Mouse (Mus musculus) CH12.LX (cell line): ENCODE results near the gene Pfas. TPM values are rescaled to one million over a fixed set of nuclear protein-coding genes. Genes with fewer than 3 reads are reported as not detected.

Experiments
- DNase-seq: peaks from one replicate; pipeline ENCODE4 v3.0.0-alpha.2; 2013; ENCODE audit errors: extremely low read depth
- H3K27ac ChIP-seq: 2 replicates; pipeline ENCODE4 v1.5.1; 2012; ENCODE audit warnings: low read depth, mild to moderate bottlenecking, control low read depth, moderate library complexity; ENCODE audit not compliant: insufficient read depth
- H3K27me3 ChIP-seq: replicated peaks from 2 replicates; pipeline ENCODE3; 2012; ENCODE audit warnings: inconsistent platforms
- H3K36me3 ChIP-seq, 2 experiments: replicated peaks in 1 of 2; 2 replicates each; pipeline versions ENCODE3 to v1.6.1; 2012; ENCODE audit warnings: inconsistent platforms in 1 of 2, low read length in 1 of 2, mild to moderate bottlenecking in 1 of 2, mixed read lengths in 1 of 2, moderate library complexity in 1 of 2; ENCODE audit not compliant: control insufficient read depth in 1 of 2, insufficient read depth in 1 of 2
- H3K4me1 ChIP-seq, 2 experiments: 2 replicates each; pipeline ENCODE4 v1.6.1; 2012; ENCODE audit warnings: inconsistent platforms in 1 of 2, moderate library complexity in 1 of 2; ENCODE audit not compliant: insufficient read depth in 2 of 2, control insufficient read depth in 1 of 2
- H3K4me2 ChIP-seq: 2 replicates; pipeline ENCODE4 v1.6.1; 2012; ENCODE audit warnings: low read depth, mild to moderate bottlenecking, control low read depth; ENCODE audit not compliant: poor library complexity, insufficient read depth, severe bottlenecking
- H3K4me3 ChIP-seq, 3 experiments: fragments of 150-350 bp in 1 of 3; sonication (generic) in 1 of 3; replicated peaks in 1 of 3; 2 replicates each; pipeline versions ENCODE3 to v1.5.1; 2011 to 2012; ENCODE audit warnings: low read depth in 2 of 3, low read length in 2 of 3, mild to moderate bottlenecking in 2 of 3, moderate library complexity in 2 of 3, control low read depth in 1 of 3, improper control_type of control experiment in 1 of 3, inconsistent platforms in 1 of 3, mixed read lengths in 1 of 3; ENCODE audit not compliant: poor library complexity in 1 of 3
- H3K79me2 ChIP-seq: replicated peaks from 2 replicates; pipeline ENCODE4 v1.6.1; 2012; ENCODE audit warnings: mild to moderate bottlenecking, moderate library complexity; ENCODE audit not compliant: control insufficient read depth, poor library complexity, insufficient read depth, severe bottlenecking; ENCODE audit errors: extremely low read depth
- H3K9ac ChIP-seq: 2 replicates; pipeline ENCODE4 v1.6.1; 2012; ENCODE audit warnings: low read depth, mild to moderate bottlenecking, control low read depth, moderate library complexity; ENCODE audit not compliant: insufficient read depth
- H3K9me3 ChIP-seq: replicated peaks from 2 replicates; pipeline ENCODE3; 2012; ENCODE audit warnings: low read length, inconsistent platforms, mixed read lengths
- CHD1 ChIP-seq: IDR thresholded peaks from 2 replicates; pipeline ENCODE4 v1.6.1; 2012; ENCODE audit warnings: low read depth, low read length, improper control_type of control experiment, inconsistent platforms
- CTCF ChIP-seq, 2 experiments: IDR thresholded peaks in 1 of 2; conservative IDR thresholded peaks in 1 of 2; 2 replicates each; pipeline ENCODE4 v1.5.1; 2011 to 2012; ENCODE audit warnings: low read depth in 2 of 2, low read length in 2 of 2, improper control_type of control experiment in 1 of 2, inconsistent platforms in 1 of 2, mild to moderate bottlenecking in 1 of 2, moderate library complexity in 1 of 2
- E2F4 ChIP-seq: IDR thresholded peaks from 2 replicates; pipeline ENCODE4 v1.6.1; 2011; ENCODE audit warnings: low read depth, low read length, improper control_type of control experiment; ENCODE audit not compliant: insufficient replicate concordance
- ELF1 ChIP-seq: IDR thresholded peaks from 2 replicates; pipeline ENCODE4 v1.6.1; 2014; ENCODE audit warnings: low read depth, mild to moderate bottlenecking, inconsistent platforms, low read length, improper control_type of control experiment
- EP300 ChIP-seq: IDR thresholded peaks from 2 replicates; pipeline ENCODE4 v1.6.1; 2011; ENCODE audit warnings: low read length, improper control_type of control experiment
- HCFC1 ChIP-seq: IDR thresholded peaks from 2 replicates; pipeline ENCODE4 v1.6.1; 2012; ENCODE audit warnings: low read depth, mild to moderate bottlenecking, inconsistent platforms, low read length, improper control_type of control experiment
- JUN ChIP-seq: IDR thresholded peaks from 2 replicates; pipeline ENCODE4 v1.6.1; 2011; ENCODE audit warnings: low read depth, mild to moderate bottlenecking, low read length, improper control_type of control experiment, moderate library complexity; ENCODE audit not compliant: insufficient read depth
- KAT2A ChIP-seq: IDR thresholded peaks from 2 replicates; pipeline ENCODE4 v1.6.1; 2012; ENCODE audit warnings: low read length, improper control_type of control experiment, inconsistent platforms; ENCODE audit not compliant: insufficient replicate concordance
- MAX ChIP-seq: IDR thresholded peaks from 2 replicates; pipeline ENCODE4 v1.6.1; 2011; ENCODE audit warnings: low read length, improper control_type of control experiment
- MAZ ChIP-seq: IDR thresholded peaks from 2 replicates; pipeline ENCODE4 v1.6.1; 2012; ENCODE audit warnings: low read depth, mild to moderate bottlenecking, inconsistent platforms, low read length, improper control_type of control experiment, moderate library complexity
- NRF1 ChIP-seq: IDR thresholded peaks from 2 replicates; pipeline ENCODE4 v1.6.1; 2014; ENCODE audit warnings: low read depth, mild to moderate bottlenecking, inconsistent platforms, low read length, improper control_type of control experiment, moderate library complexity
- PAX5 ChIP-seq: IDR thresholded peaks from 2 replicates; pipeline ENCODE4 v1.6.1; 2012; ENCODE audit warnings: low read length, inconsistent platforms, mixed read lengths
- RAD21 ChIP-seq: IDR thresholded peaks from 2 replicates; pipeline ENCODE4 v1.6.1; 2011; ENCODE audit warnings: low read depth, mild to moderate bottlenecking, low read length, improper control_type of control experiment, moderate library complexity
- SMC3 ChIP-seq: IDR thresholded peaks from 2 replicates; pipeline ENCODE4 v1.6.1; 2011; ENCODE audit warnings: low read depth, low read length, improper control_type of control experiment
- ZC3H11A ChIP-seq: IDR thresholded peaks from 2 replicates; pipeline ENCODE4 v1.6.1; 2012; ENCODE audit warnings: low read depth, mild to moderate bottlenecking, inconsistent platforms, low read length, improper control_type of control experiment
- ZMIZ1 ChIP-seq: IDR thresholded peaks from 2 replicates; pipeline ENCODE4 v1.6.1; 2012; ENCODE audit warnings: low read depth, mild to moderate bottlenecking, inconsistent platforms, low read length, improper control_type of control experiment
- ZNF384 ChIP-seq: IDR thresholded peaks from 2 replicates; pipeline ENCODE4 v1.6.1; 2012; ENCODE audit warnings: low read depth, low read length, improper control_type of control experiment, inconsistent platforms
- dilution Hi-C: fragments of 300-500 bp; cut with MboI; formaldehyde crosslinking; loops from 2 replicates; pipeline ENCODE4 v1.14.3; 2020; ENCODE audit warnings: low sequenced_read_pairs; ENCODE audit not compliant: extremely low pct_unique_long_range_greater_than_20kb, extremely low pct_ligation_motif_present
- in situ Hi-C: fragments of 300-500 bp; cut with MboI; formaldehyde crosslinking; loops from 3 replicates; pipeline ENCODE4 v1.14.3; 2019; ENCODE audit warnings: low sequenced_read_pairs, low pct_ligation_motif_present, low pct_unique_long_range_greater_than_20kb, mixed read lengths
- polyA plus RNA-seq: library from polyadenylated mRNA; unstranded; fragments of >175 nt; gene quantifications from 2 replicates; pipeline ENCODE4 v1.2.1, GENCODE M21; 2012; ENCODE audit warnings: low read depth; ENCODE audit not compliant: insufficient read length
- total RNA-seq, 2 experiments: library from RNA; depleted of rRNA; stranded (reverse); fragments of 300-350 nt in 1 of 2; fragments of >200 nt in 1 of 2; gene quantifications; 2 replicates each; pipeline ENCODE4 v1.2.3; 2012 to 2014

Pfas gene
- total and polyA plus RNA-seq, 3 experiments = 61.9 to 110 (median 72.9) TPM

- H3K4me3 ChIP-seq = no peak overlapping the region
- peaks cover 67 to 78% of the 10 kb centered on the region in 2 experiments for H3K36me3 ChIP-seq
- H3K9ac ChIP-seq = no peak overlapping the region
- in situ Hi-C loops (no loop called here), dilution Hi-C loops (no loop called here)
- TF ChIP-seq ELF1 (no peak), CTCF (conservative IDR thresholded peaks at IDR 0.05 in 1 of 2, IDR thresholded peaks at IDR 0.05 in 1 of 2; ENCODE audit: low read depth in 2 of 2, low read length in 2 of 2) (no peak), EP300 (no peak), HCFC1 (no peak), PAX5 (no peak), NRF1 (no peak), ZNF384 (no peak), JUN (no peak), E2F4 (no peak), SMC3 (no peak)
- no peaks in the 10 kb centered on the region for H3K9me3 ChIP-seq
- H3K27me3 ChIP-seq = no peaks in the 10 kb centered on the region
- no peak overlapping the region for H3K4me2 ChIP-seq
- no peaks in the 10 kb centered on the region for H3K79me2 ChIP-seq
- H3K27ac ChIP-seq = no peak overlapping the region
- peaks cover 12 to 22% of the 10 kb centered on the region in 2 experiments for H3K4me1 ChIP-seq
- no peak for DNase-seq
Measured at GRCm38 (mm10) chr11:69033552-69033951, 25.3 kb upstream of the Pfas start.

GRCm38 (mm10) chr11:69028805-69029204 is 20.5 kb upstream of the Pfas start:
- Histone ChIP-seq H3K4me2 (no peak overlapping the region), H3K36me3 (peaks cover 85 to 98% of the 10 kb centered on the region in 2 experiments), H3K27ac (no peak overlapping the region), H3K9ac (no peak overlapping the region), H3K79me2 (no peaks in the 10 kb centered on the region), H3K27me3 (no peaks in the 10 kb centered on the region), H3K4me3 (no peak overlapping the region), H3K4me1 (no peaks in the 10 kb centered on the region), H3K9me3 (no peaks in the 10 kb centered on the region)
- in situ Hi-C loops = no loop called here
- dilution Hi-C loops = no loop called here
- no peak for TF ChIP-seq MAZ
- peak; percentile 15 to 67; a peak in 3 of 4 replicates for TF ChIP-seq CTCF (conservative IDR thresholded peaks at IDR 0.05 in 1 of 2, IDR thresholded peaks at IDR 0.05 in 1 of 2; ENCODE audit: low read depth in 2 of 2, low read length in 2 of 2)
- TF ChIP-seq RAD21 = peak; percentile 53
- no peak for DNase-seq

- TF ChIP-seq ZMIZ1 (no peak), ZC3H11A (no peak), CHD1 (peak; percentile 97), MAX (no peak), SMC3 (no peak), KAT2A (no peak)
- TF ChIP-seq, all 38 proteins: peak for 1
- H3K27me3 ChIP-seq = no peaks in the 10 kb centered on the region
Measured at GRCm38 (mm10) chr11:69026562-69026961, 18.3 kb upstream of the Pfas start.

More at GRCm38 (mm10) chr11:69026562-69026961, 18.3 kb upstream of the Pfas start:
- H3K36me3 ChIP-seq = peaks cover 86 to 100% of the 10 kb centered on the region in 2 experiments
- in situ Hi-C loops = no loop called here
- no peaks in the 10 kb centered on the region for H3K9me3 ChIP-seq
- DNase-seq = no peak
- H3K4me1 ChIP-seq = no peaks in the 10 kb centered on the region
- H3K27ac ChIP-seq = no peak overlapping the region
- H3K79me2 ChIP-seq = no peaks in the 10 kb centered on the region
- H3K4me2 ChIP-seq = no peak overlapping the region
- H3K9ac ChIP-seq = no peak overlapping the region
- no peak overlapping the region for H3K4me3 ChIP-seq
- dilution Hi-C loops = no loop called here
